Mouse (Mus musculus) kidney, postnatal 14 days (tissue): ENCODE measurements around the gene Dpp8.
"Not testable (repeated sequence)": the region's sequence is repeated elsewhere in the genome, so short reads cannot be mapped to it uniquely, and the experiment has no call there.

Source experiments
- DNase-seq: peaks from one replicate; pipeline ENCODE4 v3.0.0; 2022; ENCODE audit warnings: mixed read lengths

The Dpp8 gene

DNA sequence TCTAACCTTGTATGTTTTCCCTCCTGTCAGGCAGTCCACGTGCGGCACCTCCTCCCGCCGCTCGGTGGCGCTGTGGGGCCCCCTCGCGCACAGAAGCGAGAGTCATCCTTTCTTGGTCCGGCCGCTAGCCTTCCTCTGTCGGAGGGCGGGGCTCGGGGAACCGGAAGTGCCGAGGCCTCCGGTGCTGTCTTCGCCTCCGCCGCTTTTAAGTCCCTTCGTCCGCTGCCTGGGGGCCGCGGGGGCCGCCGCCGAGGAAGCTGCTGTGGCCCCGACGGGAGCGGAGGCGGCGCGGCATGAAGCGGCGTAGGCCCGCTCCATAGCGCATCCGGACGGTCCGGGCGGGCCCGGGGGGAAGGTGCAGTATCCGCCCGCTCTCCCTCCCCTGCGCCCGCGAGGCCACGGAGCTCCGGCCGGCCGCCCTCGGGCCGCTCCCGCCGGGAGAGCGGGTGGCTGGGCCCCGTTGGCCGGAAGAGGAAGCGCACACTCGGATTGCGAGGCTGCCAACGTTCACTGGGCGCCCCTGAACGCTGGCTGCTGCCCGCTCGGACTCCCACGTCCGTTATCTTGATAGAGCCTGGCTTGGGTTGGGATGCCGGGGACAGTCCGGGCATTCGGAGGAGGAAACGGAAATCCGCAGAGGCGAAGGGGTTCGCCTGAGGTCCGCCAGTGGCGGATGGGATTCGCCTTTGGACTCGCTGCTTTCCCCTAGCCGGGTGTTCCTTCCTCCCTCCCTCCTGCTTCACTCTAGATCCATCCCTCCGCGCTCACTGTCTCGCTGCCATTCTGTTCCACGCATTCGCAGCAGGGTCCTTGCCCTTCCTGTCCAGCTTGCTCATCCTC is at the start of gene Dpp8:
Gene Dpp8 (plus strand): TSS at position 146 of the 840 bp plus-strand sequence.
- peak; percentile 96 for DNase-seq

- DNase-seq: no peak
Measured at GRCm38 (mm10) chr9:64985037-64985794, 47.0 kb upstream of the Dpp8 start.

DNA sequence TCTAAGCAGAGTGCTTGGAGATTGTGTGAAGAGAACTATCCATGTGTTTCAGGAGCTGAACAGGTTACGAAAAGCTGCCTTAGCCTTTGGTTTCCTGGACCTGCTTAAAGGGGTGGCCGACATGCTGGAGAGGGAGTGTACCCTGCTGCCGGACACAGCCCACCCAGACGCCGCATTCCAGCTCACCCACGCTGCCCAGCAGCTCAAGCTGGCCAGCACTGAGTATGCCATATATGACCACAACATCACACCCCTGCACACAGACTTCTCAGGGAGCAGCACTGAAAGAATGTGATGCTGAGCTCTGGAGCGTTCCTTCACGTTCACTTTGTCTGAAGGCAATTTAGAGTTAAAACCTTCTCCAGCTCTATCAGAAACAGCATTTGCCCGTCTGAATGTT is 46.4 kb upstream of the Dpp8 start:
- no peak for DNase-seq

GRCm38 (mm10) chr9:64987651-64988050 is 44.6 kb upstream of the Dpp8 start:
- DNase-seq: no peak

- DNase-seq: no peak
Measured at GRCm38 (mm10) chr9:64988443-64988842, 43.8 kb upstream of the Dpp8 start.

- DNase-seq: no peak
Measured at GRCm38 (mm10) chr9:64990291-64990690, 41.9 kb upstream of the Dpp8 start.

- DNase-seq: not testable (repeated sequence)
Measured at GRCm38 (mm10) chr9:64995464-64995863, 36.8 kb upstream of the Dpp8 start.

DNA sequence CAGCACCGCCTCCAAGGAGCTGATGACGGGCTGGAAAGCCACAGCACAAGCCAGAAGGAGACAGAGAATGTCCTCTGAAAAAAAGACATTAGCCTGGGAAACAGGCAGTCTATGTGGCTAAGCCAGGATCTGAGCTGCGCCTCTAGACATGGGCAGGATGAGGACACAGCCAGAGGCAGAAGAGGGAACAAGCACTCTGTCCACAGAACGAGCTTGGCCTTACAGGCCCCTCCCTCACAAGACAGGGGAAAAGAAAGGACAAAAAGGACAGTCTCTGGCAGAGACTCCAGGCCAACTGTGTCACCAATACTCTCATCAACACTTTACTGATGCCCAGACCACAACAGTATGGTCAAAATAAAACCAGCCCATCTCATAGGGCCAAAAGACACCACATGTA is 30.7 kb upstream of the Dpp8 start:
- no peak for DNase-seq

DNA sequence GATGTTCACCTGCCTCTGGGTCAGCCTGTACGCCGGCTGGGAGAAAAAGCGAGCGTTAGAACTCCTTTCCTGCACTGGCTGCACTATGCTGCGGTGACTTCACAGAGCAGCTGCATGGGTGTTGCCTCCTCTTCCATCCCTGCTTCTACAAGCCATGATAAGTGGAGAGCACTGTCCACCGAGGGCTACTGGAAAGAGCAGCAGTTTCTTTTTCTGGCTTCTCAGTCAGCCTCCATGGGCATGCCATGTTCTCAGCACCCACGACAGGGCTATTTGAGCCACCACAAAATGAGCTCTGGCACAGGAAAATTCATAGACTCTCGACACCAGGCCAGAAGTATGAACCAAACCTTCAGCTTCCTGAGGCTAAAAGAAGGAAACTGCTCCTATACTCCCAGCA is 26.5 kb upstream of the Dpp8 start:
- no peak for DNase-seq

GRCm38 (mm10) chr9:65010632-65011031 is 21.6 kb upstream of the Dpp8 start:
- DNase-seq: no peak

DNA sequence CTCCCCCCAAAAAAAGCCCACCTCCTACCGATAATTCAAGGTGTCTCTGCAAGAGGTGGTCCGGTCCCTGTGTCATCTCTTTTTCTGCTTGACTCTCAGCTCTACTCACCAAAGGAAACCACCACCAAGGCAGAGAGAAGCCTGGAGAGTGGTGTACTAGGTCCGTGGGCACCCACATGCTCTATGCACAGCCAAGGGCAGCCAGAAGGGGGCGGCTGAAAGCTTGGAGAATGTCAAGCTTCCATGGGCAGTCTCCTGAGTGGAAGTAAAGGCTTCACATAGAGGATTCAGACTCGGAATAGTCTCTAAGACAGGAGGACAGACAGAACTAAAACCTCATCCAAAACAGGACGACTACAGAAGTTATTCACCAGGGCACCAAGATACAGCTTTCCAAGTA is 20.9 kb upstream of the Dpp8 start:
- peak; percentile 30 for DNase-seq

DNA sequence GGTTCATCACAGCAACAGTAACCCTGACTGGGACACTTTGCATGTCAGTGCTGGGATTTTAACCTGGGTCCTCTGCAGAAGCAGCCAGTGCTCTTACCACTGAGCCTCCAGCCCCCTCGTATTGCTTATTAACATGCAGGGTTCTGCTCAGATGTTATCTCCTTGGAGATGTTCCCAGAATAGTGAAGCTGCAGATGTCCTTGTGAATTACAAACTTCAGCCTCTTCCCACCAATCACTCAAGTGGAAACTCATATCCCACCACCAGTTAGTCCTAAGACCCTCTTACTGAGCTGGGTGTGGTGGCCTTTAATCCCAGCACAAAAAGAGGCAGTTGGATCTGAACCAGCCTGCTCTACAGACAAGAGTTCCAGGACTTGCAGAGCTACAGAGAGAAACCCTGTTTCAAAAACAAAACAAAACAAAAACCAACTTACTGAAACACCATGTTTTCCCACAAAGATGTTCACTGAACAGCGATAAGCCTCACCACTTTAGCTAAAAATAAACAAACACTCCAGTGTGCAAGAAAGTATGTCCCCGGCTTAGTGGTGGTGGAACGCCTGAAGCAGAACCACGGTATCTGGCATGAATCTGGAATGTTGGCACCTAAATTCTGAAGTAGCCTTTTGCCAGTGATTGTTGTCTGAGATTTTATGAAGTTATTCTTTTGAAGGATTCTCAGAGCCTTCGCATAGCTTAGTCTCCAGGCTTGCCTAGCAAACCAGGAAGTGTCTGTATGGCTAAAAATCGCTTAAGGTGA is 16.6 kb upstream of the Dpp8 start:
- DNase-seq: no peak

- no peak for DNase-seq
Measured at GRCm38 (mm10) chr9:65016241-65016977, 15.8 kb upstream of the Dpp8 start.

DNA sequence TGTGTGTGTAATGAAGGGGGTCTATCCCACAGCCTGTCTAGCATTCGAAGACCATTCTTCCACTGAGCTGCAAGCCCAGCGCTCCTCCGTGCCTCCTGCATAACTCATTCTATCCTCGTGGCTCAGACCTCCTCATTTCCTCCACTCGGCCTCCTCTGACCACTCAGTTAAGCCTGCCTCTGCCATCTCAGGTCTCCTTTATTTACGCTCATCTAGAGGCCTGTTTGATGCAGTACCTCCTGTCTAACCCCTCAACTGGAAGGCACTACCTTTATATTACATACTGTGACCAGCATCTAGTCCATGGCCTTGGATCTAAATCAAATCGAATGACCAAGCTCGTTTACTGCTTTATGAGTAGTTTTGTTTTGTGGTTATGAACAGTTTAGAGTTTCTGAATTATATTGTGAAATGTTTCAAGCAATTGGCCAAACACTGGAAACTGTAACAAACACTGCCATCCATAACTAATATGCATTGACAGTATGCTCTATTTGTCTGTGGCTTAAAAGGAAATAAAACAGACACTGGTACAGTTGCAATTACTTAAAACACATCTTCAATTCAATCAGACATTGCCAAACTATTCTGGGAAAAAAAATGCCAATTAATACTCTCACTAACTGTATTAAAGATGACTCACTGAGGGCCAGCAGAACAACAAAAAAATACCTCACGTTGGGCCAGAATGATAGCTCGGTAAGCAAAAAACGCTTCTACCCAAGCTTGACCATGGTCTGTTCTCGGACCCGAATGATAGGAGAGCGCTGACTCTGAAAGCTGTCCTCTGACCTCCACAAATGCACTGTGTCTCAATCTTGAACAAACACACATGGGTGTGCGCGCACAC is 15.0 kb upstream of the Dpp8 start:
- DNase-seq: no peak

GRCm38 (mm10) chr9:65017896-65018295 is 14.3 kb upstream of the Dpp8 start:
- no peak for DNase-seq

GRCm38 (mm10) chr9:65018588-65019121 is 13.6 kb upstream of the Dpp8 start:
- no peak for DNase-seq

- DNase-seq: no peak
Measured at GRCm38 (mm10) chr9:65019146-65019545, 13.1 kb upstream of the Dpp8 start.

DNA sequence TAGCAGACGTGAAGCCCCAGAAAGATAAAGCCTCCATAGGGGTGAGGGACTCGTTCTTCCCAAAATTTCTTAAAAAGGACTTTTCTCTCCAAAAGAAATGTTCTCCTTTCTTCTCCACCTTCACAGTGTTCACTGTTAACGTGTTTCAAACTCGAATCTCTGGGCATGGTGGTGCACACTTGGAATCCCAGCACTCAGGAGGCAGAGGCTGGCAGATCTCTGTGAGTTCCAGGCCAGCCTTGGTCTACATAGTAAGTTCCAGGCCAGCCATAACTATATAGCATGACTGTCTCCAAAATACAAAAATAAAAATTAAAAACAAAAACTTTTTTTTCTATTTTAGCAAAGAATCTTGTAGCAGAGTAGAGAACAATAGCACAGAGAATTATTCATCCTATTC is 12.1 kb upstream of the Dpp8 start:
- no peak for DNase-seq

GRCm38 (mm10) chr9:65020991-65021886 is 11.0 kb upstream of the Dpp8 start, which contains the start of gene Hacd3:
Gene Hacd3 (minus strand): TSS chr9:65021693.
- DNase-seq: peak; percentile 94

GRCm38 (mm10) chr9:65021887-65022579 is 10.2 kb upstream of the Dpp8 start:
- DNase-seq: peak; percentile 8
